Mouse (Mus musculus) brain, embryonic 14.5 days (tissue): ENCODE results near the gene Lingo3.

Experiments used
- CTCF ChIP-seq: fragments of 200-500 bp; IDR thresholded peaks from 2 replicates; pipeline ENCODE4 v1.5.1; 2012; ENCODE audit warnings: inconsistent platforms, mild to moderate bottlenecking, moderate library complexity, borderline replicate concordance; ENCODE audit not compliant: insufficient read depth, insufficient read length; ENCODE audit errors: extremely low read depth
- POLR2A ChIP-seq: fragments of 200-500 bp; IDR thresholded peaks from 2 replicates; pipeline ENCODE4 v1.6.1; 2012; ENCODE audit warnings: mild to moderate bottlenecking, inconsistent platforms, borderline replicate concordance; ENCODE audit not compliant: poor library complexity, insufficient read depth, insufficient read length, severe bottlenecking; ENCODE audit errors: extremely low read depth

DNA sequence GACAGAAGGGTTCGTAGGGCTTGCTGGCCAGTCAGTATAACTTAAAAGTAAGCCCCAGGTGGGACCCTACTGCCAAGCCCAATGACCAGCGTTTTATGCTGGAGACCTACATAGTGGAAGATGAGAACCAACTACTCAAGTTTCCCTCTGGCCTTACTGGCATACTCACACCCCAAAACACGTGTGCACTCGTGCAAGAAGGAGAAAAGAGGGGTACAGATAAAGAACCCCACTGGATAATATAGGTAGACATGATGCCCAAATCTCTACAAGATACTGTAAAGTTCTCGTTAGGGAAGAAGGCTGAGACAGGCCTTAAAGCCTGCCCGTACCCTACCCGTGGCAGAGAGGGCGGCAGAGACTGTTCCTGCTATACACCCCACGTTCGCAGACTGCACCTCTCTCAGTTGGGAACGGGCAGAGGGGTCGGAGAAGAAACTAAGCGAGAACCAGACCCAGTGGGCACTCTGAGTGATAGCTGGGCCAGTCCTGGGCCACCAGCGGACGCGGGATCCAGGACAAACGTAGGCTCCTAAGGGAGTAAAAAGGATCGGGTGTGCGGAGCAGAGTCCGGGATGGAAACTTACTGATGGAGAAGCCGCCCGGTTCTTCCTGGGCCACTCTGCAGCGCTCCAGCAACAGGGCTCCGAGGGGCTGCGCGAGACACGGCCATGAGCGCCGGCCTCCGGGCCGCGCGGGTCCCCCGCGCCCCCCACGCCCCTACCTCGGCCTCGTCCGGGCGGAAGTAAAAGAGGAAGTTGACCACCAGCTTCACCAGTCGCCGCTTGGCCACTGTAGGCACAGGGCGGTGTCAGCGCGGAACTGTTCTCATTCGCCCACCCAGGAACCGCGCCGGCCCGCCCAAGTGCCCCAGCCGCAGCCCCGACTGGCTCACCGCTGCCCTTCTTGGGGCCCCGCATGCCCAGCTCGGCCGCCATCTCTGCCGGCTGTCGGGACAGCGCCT is 46.4 kb downstream of the Lingo3 start:
- TF ChIP-seq POLR2A (no peak; the same call in 1 of the 2 replicates), CTCF (no peak)
